Mouse (Mus musculus): Measurements from ENCODE around the gene Ftl1-ps1.

DNA sequence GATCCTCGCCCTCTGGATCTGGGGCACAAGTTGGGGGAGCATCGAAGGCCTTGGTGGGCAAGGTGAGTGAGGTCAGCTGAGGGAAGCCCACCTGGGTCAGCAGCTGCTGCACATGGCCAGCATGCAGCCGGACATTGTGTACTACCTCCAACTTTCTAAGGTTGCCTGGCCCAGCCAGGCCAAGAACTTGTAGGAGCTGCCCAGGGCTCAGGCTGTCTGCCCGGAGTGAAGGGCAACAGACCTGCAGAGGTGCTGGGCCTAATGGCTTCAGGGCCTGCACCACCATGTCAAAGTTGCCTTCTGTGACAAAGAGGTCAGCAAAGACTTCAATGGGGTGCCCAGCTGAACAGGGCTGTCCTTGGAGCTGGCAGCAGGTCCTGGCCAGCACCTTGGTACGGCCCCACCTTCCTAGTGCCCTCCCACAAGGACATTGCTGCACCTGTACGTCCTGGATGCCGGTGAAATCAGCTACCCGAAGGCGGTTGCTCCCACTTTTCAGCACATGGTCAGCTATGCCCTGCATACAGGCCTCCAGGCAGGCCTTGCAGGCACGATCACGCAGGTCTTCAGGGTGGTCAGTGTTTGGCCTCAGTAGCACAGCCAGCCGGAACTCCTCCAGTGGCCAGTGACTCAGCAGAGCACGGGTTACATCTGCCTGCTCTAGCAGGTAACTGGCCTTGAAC lies 36.2 kb upstream of the Ftl1-ps1 start:
- TF ChIP-seq POLR2A (IDR thresholded peaks at IDR 0.05; ENCODE audit: borderline replicate concordance, extremely low read depth, insufficient read depth, insufficient read length, poor library complexity, severe bottlenecking) (no peak), CTCF (IDR thresholded peaks at IDR 0.05; ENCODE audit: borderline replicate concordance, extremely low read depth, insufficient read depth, insufficient read length) (no peak)
